Comparison of ENCODE assay signal across 8 mouse cellular contexts in genomic region chr17:6777629-6778331, GRCm38 (mm10). TPM values are rescaled to one million over a fixed set of nuclear protein-coding genes. Genes with fewer than 3 reads are reported as not detected.
DNase-seq lines count a peak whose midpoint lies in the region; ATAC-seq lines count a peak whose summit lies in the region.

No protein-coding gene starts in this region.

- no peaks in the 10 kb centered on the region for H3K9me3 ChIP-seq in heart, embryonic 12.5 days (replicated peaks)
- H3K9me3 ChIP-seq in midbrain, embryonic 11.5 days (ENCODE audit: control insufficient read depth, low read length), result no peaks in the 10 kb centered on the region
- no peaks in the 10 kb centered on the region for H3K9me3 ChIP-seq in midbrain, embryonic 16.5 days (replicated peaks; ENCODE audit: control insufficient read depth, low read length, poor library complexity, severe bottlenecking)
- H3K9me3 ChIP-seq in limb, embryonic 15.5 days, result no peaks in the 10 kb centered on the region

- H3K4me2 ChIP-seq in heart, embryonic 12.5 days, result 0 out of 2 replicates have a peak overlapping the region, but pooled peaks have one; percentile 6
- peak overlapping the region; percentile 70; the same call in 1 of the 2 replicates for H3K4me2 ChIP-seq in midbrain, embryonic 11.5 days
- no peak overlapping the region for H3K4me2 ChIP-seq in midbrain, embryonic 16.5 days (ENCODE audit: low read length)
- peak overlapping the region; percentile 88; the same call in 1 of the 2 replicates for H3K4me2 ChIP-seq in limb, embryonic 15.5 days

- WGBS in heart, embryonic 12.5 days, result 51% methylated on average over 12 of the region's 12 CpGs
- 69% methylated on average over 12 of the region's 12 CpGs for WGBS in midbrain, embryonic 11.5 days
- 73% methylated on average over 12 of the region's 12 CpGs for WGBS in midbrain, embryonic 16.5 days
- WGBS in limb, embryonic 15.5 days, result 60% methylated on average over 12 of the region's 12 CpGs

- H3K4me1 ChIP-seq in heart, embryonic 12.5 days (replicated peaks), result peaks cover 56% of the 10 kb centered on the region
- peaks cover 11% of the 10 kb centered on the region for H3K4me1 ChIP-seq in midbrain, embryonic 11.5 days (ENCODE audit: control insufficient read depth, insufficient read depth, low read length)
- H3K4me1 ChIP-seq in midbrain, embryonic 16.5 days (ENCODE audit: control insufficient read depth, insufficient read depth, low read length), result peaks cover 16% of the 10 kb centered on the region
- peaks cover 33% of the 10 kb centered on the region for H3K4me1 ChIP-seq in limb, embryonic 15.5 days

- H3K4me3 ChIP-seq in heart, embryonic 12.5 days, result no peak overlapping the region
- H3K4me3 ChIP-seq in midbrain, embryonic 11.5 days (ENCODE audit: low read depth, low read length), result no peak overlapping the region
- no peak overlapping the region for H3K4me3 ChIP-seq in midbrain, embryonic 16.5 days (ENCODE audit: low read depth, low read length)
- no peak overlapping the region for H3K4me3 ChIP-seq in limb, embryonic 15.5 days

- DNase-seq in heart, postnatal 4 days, result no peak
- no peak for DNase-seq in midbrain, embryonic 11.5 days (ENCODE audit: low spot score, missing footprints)
- DNase-seq in thymus, postnatal 36 days, result peak; percentile 71 to 84
- no peak for DNase-seq in layer of hippocampus, postnatal 25 days (ENCODE audit: extremely low spot score in 1 of 2, low spot score in 1 of 2)
- no peak for DNase-seq in adrenal gland, postnatal 14 days

- H3K36me3 ChIP-seq in heart, embryonic 12.5 days, result no peaks in the 10 kb centered on the region; the same call in 1 of the 2 replicates
- no peaks in the 10 kb centered on the region for H3K36me3 ChIP-seq in midbrain, embryonic 11.5 days (ENCODE audit: control insufficient read depth, insufficient read depth, low read length)
- no peaks in the 10 kb centered on the region for H3K36me3 ChIP-seq in midbrain, embryonic 16.5 days (ENCODE audit: control insufficient read depth, insufficient read depth, low read length)
- no peaks in the 10 kb centered on the region for H3K36me3 ChIP-seq in limb, embryonic 15.5 days

- no peak overlapping the region for H3K9ac ChIP-seq in heart, embryonic 12.5 days
- no peak overlapping the region for H3K9ac ChIP-seq in midbrain, embryonic 11.5 days (ENCODE audit: low read length)
- no peak overlapping the region for H3K9ac ChIP-seq in midbrain, embryonic 16.5 days (ENCODE audit: low read depth, low read length)
- no peak overlapping the region for H3K9ac ChIP-seq in limb, embryonic 15.5 days

- no peak for ATAC-seq in heart, embryonic 12.5 days (ENCODE audit: insufficient number of reproducible peaks, low FRiP score)
- ATAC-seq in midbrain, embryonic 11.5 days (ENCODE audit: low FRiP score), result no peak
- no peak for ATAC-seq in midbrain, embryonic 16.5 days
- no peak for ATAC-seq in limb, embryonic 15.5 days (ENCODE audit: insufficient number of reproducible peaks, low FRiP score, low TSS enrichment, low read depth)

- H3K27me3 ChIP-seq in heart, embryonic 12.5 days (replicated peaks), result no peaks in the 10 kb centered on the region
- peaks cover 22% of the 10 kb centered on the region for H3K27me3 ChIP-seq in midbrain, embryonic 11.5 days (ENCODE audit: control insufficient read depth, insufficient read depth, low read length)
- peaks cover 24% of the 10 kb centered on the region for H3K27me3 ChIP-seq in midbrain, embryonic 16.5 days (ENCODE audit: control insufficient read depth, insufficient read depth, low read depth, low read length)
- no peaks in the 10 kb centered on the region for H3K27me3 ChIP-seq in limb, embryonic 15.5 days

- H3K27ac ChIP-seq in heart, embryonic 12.5 days (ENCODE audit: poor library complexity, severe bottlenecking), result peak overlapping the region; percentile 14; the same call in 1 of the 2 replicates
- no peak overlapping the region for H3K27ac ChIP-seq in midbrain, embryonic 11.5 days (ENCODE audit: low read depth, low read length)
- no peak overlapping the region for H3K27ac ChIP-seq in midbrain, embryonic 16.5 days (ENCODE audit: low read length)
- H3K27ac ChIP-seq in limb, embryonic 15.5 days, result no peak overlapping the region

RNA-seq across cellular contexts. Expression of gene Ezr, which starts 4.8 kb away (rescaled TPM):
- polyA plus RNA-seq in heart, embryonic 12.5 days (2016; fragmentation: Nextera tagmentation; extraction: Ambion mirVana), result 119 and 124 TPM in 2 replicates
- 100 to 1,000 TPM; 103 to 104 TPM for total RNA-seq in heart, postnatal 4 days (2021)
- polyA plus RNA-seq in midbrain, embryonic 11.5 days (2014; fragmentation: Nextera tagmentation; extraction: Ambion mirVana), result 47.0 and 51.0 TPM in 2 replicates
- polyA plus RNA-seq in midbrain, embryonic 16.5 days (2015; fragmentation: Nextera tagmentation; extraction: Ambion mirVana), result 31.9 and 36.8 TPM in 2 replicates
- 114 and 115 TPM in 2 replicates for polyA plus RNA-seq in limb, embryonic 15.5 days (2015; fragmentation: Nextera tagmentation; extraction: Ambion mirVana)
- 10 to 100 TPM; 48.4 to 48.7 TPM for total RNA-seq in layer of hippocampus, postnatal 25 days (2021)
- total RNA-seq in adrenal gland, postnatal 14 days (2021), result 23.6 and 30.5 TPM in 2 replicates

Comparison
In these comparisons a context has a peak if more than half of its experiments do, and no peak if none do; other contexts are left out.
1. DNase-seq: peak in thymus, postnatal 36 days (2 of 2); none in heart, postnatal 4 days (single experiment), midbrain, embryonic 11.5 days (single experiment), layer of hippocampus, postnatal 25 days (0 of 2) and adrenal gland, postnatal 14 days (single experiment).